Mouse (Mus musculus): ENCODE measurements around the gene Cck. TPM values are rescaled to one million over a fixed set of nuclear protein-coding genes. Genes with fewer than 3 reads are reported as not detected.
"Not testable (repeated sequence)": the region's sequence is repeated elsewhere in the genome, so short reads cannot be mapped to it uniquely, and the experiment has no call there.

Cck gene
- polyA plus RNA-seq, 1 experiment from 2014 or later, result 7.2 TPM

GRCm38 (mm10) chr9:121454891-121455290 lies 40.6 kb downstream of the Cck start:
- Histone ChIP-seq H3K4me1 (no peaks in the 10 kb centered on the region), H3K27ac (replicated peaks) (no peak overlapping the region), H3K9me3 (replicated peaks) (no peaks in the 10 kb centered on the region), H3K36me3 (peaks cover 93% of the 10 kb centered on the region), H3K4me3 (no peak overlapping the region), H3K27me3 (ENCODE audit: low read depth, poor library complexity, severe bottlenecking) (no peaks in the 10 kb centered on the region)
- no peak for DNase-seq (ENCODE audit: low spot score)
- 92% methylated on average over 3 of the region's 3 CpGs for WGBS

DNA sequence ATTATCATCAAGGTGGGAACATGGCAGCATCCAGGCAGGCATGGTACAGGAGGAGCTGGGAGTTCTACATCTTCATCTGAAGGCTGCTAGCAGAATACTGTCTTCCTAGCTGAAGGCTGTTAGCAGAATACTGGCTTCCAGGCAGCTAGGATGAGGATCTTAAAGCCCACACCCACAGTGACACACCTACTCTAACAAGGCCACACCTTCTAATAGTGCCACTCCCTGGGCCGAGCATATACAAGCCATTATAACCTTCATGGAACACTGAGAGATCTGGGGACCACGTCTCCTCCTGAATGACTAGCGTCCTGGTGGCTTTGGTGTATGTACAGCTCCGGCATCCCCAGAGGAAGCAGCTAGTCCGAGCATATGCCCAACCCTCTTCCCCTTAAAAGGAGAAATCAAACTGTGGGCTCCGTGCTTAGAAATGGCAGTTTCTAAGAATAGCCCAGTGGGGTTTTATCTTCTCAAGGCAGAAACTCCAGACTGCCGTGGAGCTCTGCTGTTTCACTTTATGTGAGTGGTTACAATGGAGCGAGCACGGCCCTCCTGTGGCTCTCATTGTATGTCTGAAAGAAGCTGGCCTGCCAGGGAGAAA lies 43.1 kb downstream of the Cck start:
- H3K4me3 ChIP-seq; H3K27ac ChIP-seq (replicated peaks); H3K27me3 ChIP-seq (ENCODE audit: low read depth, poor library complexity, severe bottlenecking); DNase-seq (ENCODE audit: low spot score); H3K4me1 ChIP-seq; H3K9me3 ChIP-seq (replicated peaks): not testable (repeated sequence)
- WGBS, result 63% methylated on average over 9 of the region's 9 CpGs
- H3K36me3 ChIP-seq, result peaks cover 99% of the 10 kb centered on the region

GRCm38 (mm10) chr9:121446431-121446831 lies 49.1 kb downstream of the Cck start:
- H3K27ac ChIP-seq (replicated peaks), result no peak overlapping the region
- no peak for DNase-seq (ENCODE audit: low spot score)
- no peaks in the 10 kb centered on the region for H3K9me3 ChIP-seq (replicated peaks)
- H3K4me1 ChIP-seq, result peaks cover 8% of the 10 kb centered on the region; the same call in 1 of the 2 replicates
- H3K4me3 ChIP-seq, result no peak overlapping the region
- 94% methylated on average over 13 of the region's 13 CpGs for WGBS
- H3K27me3 ChIP-seq (ENCODE audit: low read depth, poor library complexity, severe bottlenecking), result no peaks in the 10 kb centered on the region
- H3K36me3 ChIP-seq, result peaks cover 99% of the 10 kb centered on the region

DNA sequence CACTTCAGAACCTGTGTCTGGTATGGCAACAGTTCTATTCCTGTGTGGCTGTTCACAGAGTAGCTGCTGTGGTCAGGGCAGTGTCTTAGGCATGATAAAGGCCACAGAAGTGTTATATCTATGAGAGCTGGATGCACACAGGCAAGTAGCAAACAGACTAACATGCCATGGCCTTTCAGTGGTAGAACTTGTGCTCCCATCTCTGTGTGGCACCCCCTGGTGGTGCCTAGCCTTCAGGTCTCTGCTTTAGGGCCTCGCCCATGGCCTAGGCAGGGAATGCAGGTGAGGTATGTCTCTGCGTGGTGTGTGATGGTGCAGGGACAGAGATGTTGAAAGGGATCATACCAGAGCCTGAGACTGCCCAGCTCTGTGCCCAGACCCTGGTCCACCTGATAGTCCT lies 50.1 kb downstream of the Cck start:
- no peaks in the 10 kb centered on the region for H3K27me3 ChIP-seq (ENCODE audit: low read depth, poor library complexity, severe bottlenecking)
- H3K4me3 ChIP-seq, result no peak overlapping the region
- no peaks in the 10 kb centered on the region for H3K9me3 ChIP-seq (replicated peaks)
- WGBS, result 90% methylated on average over 2 of the region's 2 CpGs
- H3K36me3 ChIP-seq, result peaks cover 98% of the 10 kb centered on the region
- peaks cover 8% of the 10 kb centered on the region; the same call in 1 of the 2 replicates for H3K4me1 ChIP-seq
- no peak for DNase-seq (ENCODE audit: low spot score)
- H3K27ac ChIP-seq (replicated peaks), result no peak overlapping the region

DNA sequence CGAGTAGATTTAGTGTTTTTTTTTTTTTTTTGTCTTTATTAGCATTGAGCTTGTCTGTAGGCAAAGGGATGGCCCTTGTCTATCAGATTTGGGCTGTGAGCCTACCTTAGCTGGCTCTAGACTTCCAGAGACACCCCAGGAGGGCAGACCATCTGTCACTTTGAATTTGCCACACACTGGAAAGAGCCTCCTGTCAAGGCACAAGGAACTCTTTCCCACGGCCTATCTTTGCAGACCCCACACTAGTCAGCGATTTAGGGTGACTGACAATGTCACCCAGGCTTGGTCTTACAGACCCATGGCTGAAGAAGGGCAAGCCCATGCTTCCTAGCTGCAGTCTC lies 51.2 kb downstream of the Cck start:
- H3K36me3 ChIP-seq, result peaks cover 89% of the 10 kb centered on the region
- 74% methylated on average over 3 of the region's 3 CpGs for WGBS
- peaks cover 8% of the 10 kb centered on the region; the same call in 1 of the 2 replicates for H3K4me1 ChIP-seq
- H3K9me3 ChIP-seq (replicated peaks), result no peaks in the 10 kb centered on the region
- no peak overlapping the region for H3K27ac ChIP-seq (replicated peaks)
- no peak overlapping the region for H3K4me3 ChIP-seq
- H3K27me3 ChIP-seq (ENCODE audit: low read depth, poor library complexity, severe bottlenecking), result no peaks in the 10 kb centered on the region
- no peak for DNase-seq (ENCODE audit: low spot score)

DNA sequence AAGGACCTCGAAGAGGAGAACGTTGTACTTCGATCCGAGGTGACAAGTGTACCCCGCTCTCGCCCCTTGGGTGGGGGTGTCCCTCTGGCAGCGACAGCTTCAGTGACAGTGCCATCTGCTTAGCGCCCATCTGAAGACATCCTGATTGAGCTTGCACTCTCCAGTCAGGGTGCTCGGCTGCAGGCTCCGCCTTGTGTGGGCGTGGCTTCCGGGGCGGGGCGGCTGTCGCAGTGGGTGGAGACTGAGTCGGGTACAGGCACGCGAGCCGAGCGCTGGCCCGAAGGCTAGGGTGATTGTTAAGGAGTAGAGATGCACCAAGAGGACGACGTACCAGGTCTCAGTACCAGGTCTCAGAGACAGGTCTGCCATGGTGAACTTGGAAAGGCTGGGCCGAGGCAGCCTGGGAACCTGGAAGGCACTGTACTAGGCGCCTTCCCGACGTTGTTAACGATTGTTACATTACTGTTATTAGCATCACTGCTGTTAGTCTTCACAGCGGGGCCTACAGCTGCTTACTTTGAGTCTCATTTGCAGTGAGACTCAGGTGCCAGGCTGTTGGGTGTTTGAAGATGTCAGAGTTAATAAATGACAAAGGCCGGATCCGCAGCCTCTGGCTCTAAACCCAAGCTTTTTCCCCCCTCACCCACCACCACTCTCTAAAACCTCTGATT lies 51.7 kb downstream of the Cck start:
- WGBS, result 71% methylated on average over 31 of the region's 31 CpGs
- Histone ChIP-seq H3K27ac (replicated peaks) (no peak overlapping the region), H3K4me3 (no peak overlapping the region), H3K9me3 (replicated peaks) (no peaks in the 10 kb centered on the region), H3K36me3 (peaks cover 84% of the 10 kb centered on the region), H3K27me3 (ENCODE audit: low read depth, poor library complexity, severe bottlenecking) (no peaks in the 10 kb centered on the region), H3K4me1 (peaks cover 8% of the 10 kb centered on the region; the same call in 1 of the 2 replicates)
- DNase-seq (ENCODE audit: low spot score), result peak; percentile 22

- no peaks in the 10 kb centered on the region for H3K9me3 ChIP-seq (replicated peaks)
- no peak overlapping the region for H3K27ac ChIP-seq (replicated peaks)
- DNase-seq (ENCODE audit: low spot score), result no peak
- WGBS, result 79% methylated on average over 1 of the region's 1 CpGs
- H3K36me3 ChIP-seq, result peaks cover 67% of the 10 kb centered on the region
- H3K4me1 ChIP-seq, result peaks cover 8% of the 10 kb centered on the region; the same call in 1 of the 2 replicates
- H3K4me3 ChIP-seq, result no peak overlapping the region
- no peaks in the 10 kb centered on the region for H3K27me3 ChIP-seq (ENCODE audit: low read depth, poor library complexity, severe bottlenecking)
These were observed 53.3 kb downstream of the Cck start for GRCm38 (mm10) chr9:121442145-121442544.

Other genes with a start within 250 kb of the Cck start
- gene Ulk4, start 218.5 kb downstream of the Cck start, polyA plus RNA-seq (2016; fragmentation: Nextera tagmentation; extraction: Ambion mirVana), result 147 and 155 TPM in 2 replicates
- 26.5 and 29.7 TPM in 2 replicates for gene Trak1, start 198.2 kb downstream of the Cck start, polyA plus RNA-seq (2016; fragmentation: Nextera tagmentation; extraction: Ambion mirVana)
- not detected in 2 replicates for gene Lyzl4, start 146.4 kb upstream of the Cck start, polyA plus RNA-seq (2016; fragmentation: Nextera tagmentation; extraction: Ambion mirVana)
- 0.35 and 0.80 TPM in 2 replicates for gene Vipr1, start 147.0 kb upstream of the Cck start, polyA plus RNA-seq (2016; fragmentation: Nextera tagmentation; extraction: Ambion mirVana)
- gene Sec22c, start 209.8 kb upstream of the Cck start, polyA plus RNA-seq (2016; fragmentation: Nextera tagmentation; extraction: Ambion mirVana), result 18.4 and 21.9 TPM in 2 replicates
- gene Ss18l2, start 214.6 kb upstream of the Cck start, polyA plus RNA-seq (2016; fragmentation: Nextera tagmentation; extraction: Ambion mirVana), result 91.8 and 103 TPM in 2 replicates
- 56.1 and 59.5 TPM in 2 replicates for gene Nktr, start 223.5 kb upstream of the Cck start, polyA plus RNA-seq (2016; fragmentation: Nextera tagmentation; extraction: Ambion mirVana)

Data from midbrain, embryonic 10.5 days (tissue).